ENCODE assay signal across 8 mouse cellular contexts in the genomic region with DNA sequence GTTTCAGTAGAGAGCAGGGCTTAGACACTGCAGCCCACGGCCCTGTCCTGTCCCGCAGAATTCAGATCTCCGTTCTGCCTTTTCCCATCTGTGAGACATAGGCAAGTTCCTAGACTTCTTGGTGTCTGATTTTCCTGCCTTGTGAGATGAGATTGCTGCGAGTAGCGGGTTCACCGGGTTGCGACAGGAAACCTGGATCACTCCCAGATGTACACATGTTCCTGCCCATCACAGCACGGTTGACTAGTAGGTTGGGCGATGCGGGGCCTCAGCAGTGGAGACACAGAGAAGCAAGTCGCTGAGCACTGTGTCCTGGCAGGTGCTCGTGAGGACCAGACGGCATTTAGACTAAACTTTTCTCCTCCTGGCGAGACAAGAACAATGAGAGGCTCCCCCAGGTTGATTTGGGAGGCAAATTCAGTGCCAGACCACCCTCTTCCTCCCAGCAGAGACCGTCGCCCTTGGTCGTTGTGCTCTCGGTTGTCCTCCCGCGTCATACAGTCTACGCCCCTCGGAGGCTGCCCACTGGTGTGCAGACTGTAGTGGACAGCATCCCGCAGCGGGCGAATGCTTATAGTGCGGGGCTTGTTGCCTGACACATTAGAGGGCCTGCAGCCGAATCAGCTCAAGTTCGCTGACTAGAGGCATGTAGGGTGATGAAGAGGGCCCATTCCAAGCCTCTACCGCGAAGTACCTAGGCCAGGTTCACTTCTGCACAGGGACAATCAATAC.
DNase-seq lines count a peak whose midpoint lies in the region; ATAC-seq and TF ChIP-seq lines count a peak whose summit lies in the region.

No protein-coding gene starts in this region.

- no peaks in the 10 kb centered on the region for H3K79me2 ChIP-seq in C2C12 (ENCODE audit: control insufficient read depth, insufficient read depth)

- H3K9ac ChIP-seq in forebrain, embryonic 15.5 days (replicated peaks), result peak overlapping the region; percentile 46; the same call in 1 of the 2 replicates
- no peak overlapping the region for H3K9ac ChIP-seq in liver, embryonic 11.5 days (ENCODE audit: low read depth, low read length)

- H3ac ChIP-seq in C2C12 (ENCODE audit: control insufficient read depth, insufficient read length, low read depth), result no peak overlapping the region

- H3K27ac ChIP-seq in forebrain, embryonic 15.5 days (replicated peaks), result peak overlapping the region; percentile 85; the same call in 1 of the 2 replicates
- no peak overlapping the region for H3K27ac ChIP-seq in liver, embryonic 11.5 days (ENCODE audit: low read depth, low read length)

- H3K27me3 ChIP-seq in C2C12 (ENCODE audit: control insufficient read depth, insufficient read depth, insufficient read length), result peaks cover 39% of the 10 kb centered on the region
- no peaks in the 10 kb centered on the region for H3K27me3 ChIP-seq in forebrain, embryonic 15.5 days
- H3K27me3 ChIP-seq in liver, embryonic 11.5 days (replicated peaks; ENCODE audit: control insufficient read depth, insufficient read depth, low read length), result peaks cover 72% of the 10 kb centered on the region

- no peaks in the 10 kb centered on the region for H3K9me3 ChIP-seq in forebrain, embryonic 15.5 days
- no peaks in the 10 kb centered on the region for H3K9me3 ChIP-seq in liver, embryonic 11.5 days (ENCODE audit: control insufficient read depth, low read length)

- peaks cover 44% of the 10 kb centered on the region for H3K4me1 ChIP-seq in forebrain, embryonic 15.5 days
- no peaks in the 10 kb centered on the region for H3K4me1 ChIP-seq in liver, embryonic 11.5 days (replicated peaks; ENCODE audit: control insufficient read depth, insufficient read depth, low read length)

- TF ChIP-seq CTCF in C2C12 (IDR thresholded peaks at IDR 0.05; ENCODE audit: control insufficient read depth, insufficient read depth, insufficient read length), result no peak

- H3K4me3 ChIP-seq in C2C12 (ENCODE audit: insufficient read depth, poor library complexity, severe bottlenecking), result no peak overlapping the region
- peak overlapping the region; percentile 35 for H3K4me3 ChIP-seq in forebrain, embryonic 15.5 days
- H3K4me3 ChIP-seq in liver, embryonic 11.5 days (ENCODE audit: low read depth, low read length), result no peak overlapping the region

- DNase-seq in embryo, embryonic 11 days, result peak; percentile 29
- no peak for DNase-seq in embryo, embryonic 10.5 days (ENCODE audit: low spot score)
- DNase-seq in liver, embryonic 11.5 days (ENCODE audit: low spot score), result peak; percentile 39
- DNase-seq in urinary bladder, postnatal 10 days (ENCODE audit: low spot score), result no peak
- no peak for DNase-seq in kidney, adult 18-20 months
- no peak for DNase-seq in testis, postnatal 14 days (ENCODE audit: low spot score)

- peak overlapping the region; percentile 67 for H3K4me2 ChIP-seq in forebrain, embryonic 15.5 days (replicated peaks)
- H3K4me2 ChIP-seq in liver, embryonic 11.5 days, result no peak overlapping the region

- H3K79me3 ChIP-seq in C2C12 (ENCODE audit: low read depth), result no peaks in the 10 kb centered on the region

- H3K36me3 ChIP-seq in C2C12 (ENCODE audit: control insufficient read depth, insufficient read depth), result no peaks in the 10 kb centered on the region
- H3K36me3 ChIP-seq in forebrain, embryonic 15.5 days, result no peaks in the 10 kb centered on the region
- no peaks in the 10 kb centered on the region for H3K36me3 ChIP-seq in liver, embryonic 11.5 days (ENCODE audit: control insufficient read depth, insufficient read depth, low read length)

- 31% methylated on average over 30 of the region's 30 CpGs for WGBS in forebrain, embryonic 15.5 days
- WGBS in liver, embryonic 11.5 days, result 40% methylated on average over 30 of the region's 30 CpGs

- ATAC-seq in forebrain, embryonic 15.5 days (replicated peaks), result peak; percentile 2
- no peak for ATAC-seq in liver, embryonic 11.5 days (replicated peaks; ENCODE audit: low FRiP score)

TF ChIP-seq in C2C12, 6 proteins besides CTCF, POLR2A, EP300 and RAD21:
- TF ChIP-seq USF1 (IDR thresholded peaks at IDR 0.05; ENCODE audit: low read depth) (no peak), FOSL1 (IDR thresholded peaks at IDR 0.05; ENCODE audit: insufficient read depth, low read length, poor library complexity, severe bottlenecking) (no peak), MAX (IDR thresholded peaks at IDR 0.05) (no peak), MYOD1 (IDR thresholded peaks at IDR 0.05; ENCODE audit: control insufficient read depth, insufficient read length, low read depth) (peak; percentile 90), CEBPB (IDR thresholded peaks at IDR 0.05; ENCODE audit: low read depth) (no peak), MYOG (IDR thresholded peaks at IDR 0.05; ENCODE audit: control insufficient read depth, extremely low read depth, insufficient read length) (no peak)

Comparison
In these comparisons a context has a peak if more than half of its experiments do, and no peak if none do; other contexts are left out.
1. DNase-seq: peak in embryo, embryonic 11 days (single experiment) and liver, embryonic 11.5 days (single experiment); none in embryo, embryonic 10.5 days (single experiment), urinary bladder, postnatal 10 days (single experiment), kidney, adult 18-20 months (single experiment) and testis, postnatal 14 days (single experiment).